Mouse (Mus musculus) left cerebral cortex, adult 8-10 months (tissue): ENCODE data around the gene Olfr869. TPM values are rescaled to one million over a fixed set of nuclear protein-coding genes. Genes with fewer than 3 reads are reported as not detected.

Experiments
- DNase-seq, 2 experiments: peaks; one replicate each; pipeline ENCODE4 v3.0.0; 2022; ENCODE audit warnings: low spot score in 2 of 2
- total RNA-seq, 4 experiments: library from RNA; stranded (reverse); gene quantifications; 2 replicates each; pipeline ENCODE4 v1.2.4; 2022

Gene Olfr869
- not detected for total RNA-seq

- no peak for DNase-seq
Observed at GRCm38 (mm10) chr9:20128709-20129108, at the start of gene Olfr869. Gene Olfr869 (plus strand): TSS chr9:20129009.

GRCm38 (mm10) chr9:20098326-20098725, 30.5 kb upstream of the Olfr869 start, which contains the start of gene Olfr868:
Gene Olfr868 (plus strand): TSS chr9:20098626.
- DNase-seq, result no peak

DNA sequence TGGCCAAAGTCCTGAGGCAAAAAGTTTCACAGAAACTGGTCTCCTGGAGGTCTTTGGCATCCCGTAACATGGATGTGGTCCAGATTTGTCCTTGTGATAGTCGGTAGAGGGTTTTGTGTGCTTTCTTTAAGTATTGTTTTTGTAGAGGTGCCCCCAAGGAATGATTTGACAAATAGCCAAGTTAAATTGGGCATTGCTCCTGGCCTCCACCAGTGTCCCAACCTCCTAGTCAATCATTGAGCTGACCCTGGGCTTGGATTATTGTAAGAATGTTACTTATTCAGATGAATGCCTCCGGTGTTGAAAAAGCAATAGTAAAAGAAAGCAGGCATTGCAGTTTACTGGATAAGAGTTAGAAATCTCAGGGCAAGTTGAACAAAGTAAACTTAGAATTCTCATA, 20.9 kb downstream of the Olfr869 start:
- DNase-seq, result no peak

- no peak for DNase-seq
Observed at GRCm38 (mm10) chr9:20173957-20174356, 45.1 kb downstream of the Olfr869 start, which contains the start of gene Olfr870. Gene Olfr870 (minus strand): TSS chr9:20174057.

DNA sequence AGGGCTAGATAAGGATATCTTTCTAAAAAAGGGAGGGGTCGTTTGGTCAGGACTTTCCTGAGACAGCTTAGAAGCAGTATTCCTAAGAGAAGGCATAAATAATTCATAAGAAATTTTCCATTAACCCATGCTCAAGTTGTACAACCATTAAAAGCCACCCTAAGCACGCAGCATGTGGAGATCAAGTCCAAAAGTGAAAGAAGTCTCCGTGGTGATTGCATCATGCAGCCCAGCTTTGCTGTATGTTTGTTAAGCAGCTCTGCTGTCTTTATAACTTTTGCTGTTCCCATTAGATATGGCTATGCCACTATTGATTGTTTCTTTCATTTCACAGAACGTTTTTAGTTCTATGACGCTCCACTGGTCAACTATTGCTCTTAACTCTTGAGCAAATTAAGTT, 50.7 kb downstream of the Olfr869 start:
- no peak for DNase-seq

Other genes with a start within 250 kb of the Olfr869 start
- gene Olfr862, start 241.0 kb upstream of the Olfr869 start, total RNA-seq, result not detected
- gene Olfr77, start 212.1 kb upstream of the Olfr869 start, total RNA-seq, result not detected
- not detected for gene Olfr866, start 101.0 kb upstream of the Olfr869 start, total RNA-seq
- gene Olfr867, start 71.4 kb upstream of the Olfr869 start, total RNA-seq, result not detected
- not detected for gene Olfr868, start 30.4 kb upstream of the Olfr869 start, total RNA-seq
- not detected for gene Olfr870, start 45.0 kb downstream of the Olfr869 start, total RNA-seq
- gene Olfr871, start 83.2 kb downstream of the Olfr869 start, total RNA-seq, result not detected
- not detected for gene Olfr872, start 108.1 kb downstream of the Olfr869 start, total RNA-seq
- gene Olfr39, start 153.3 kb downstream of the Olfr869 start, total RNA-seq, result not detected
- gene Olfr873, start 169.5 kb downstream of the Olfr869 start, total RNA-seq, result not detected
- gene Olfr18, start 207.1 kb downstream of the Olfr869 start, total RNA-seq, result not detected